Mouse (Mus musculus): ENCODE data around the gene Wfdc5.
A peak's percentile ranks its signal among the peaks of the same experiment; 100 is the strongest.

Wfdc5 gene

DNA sequence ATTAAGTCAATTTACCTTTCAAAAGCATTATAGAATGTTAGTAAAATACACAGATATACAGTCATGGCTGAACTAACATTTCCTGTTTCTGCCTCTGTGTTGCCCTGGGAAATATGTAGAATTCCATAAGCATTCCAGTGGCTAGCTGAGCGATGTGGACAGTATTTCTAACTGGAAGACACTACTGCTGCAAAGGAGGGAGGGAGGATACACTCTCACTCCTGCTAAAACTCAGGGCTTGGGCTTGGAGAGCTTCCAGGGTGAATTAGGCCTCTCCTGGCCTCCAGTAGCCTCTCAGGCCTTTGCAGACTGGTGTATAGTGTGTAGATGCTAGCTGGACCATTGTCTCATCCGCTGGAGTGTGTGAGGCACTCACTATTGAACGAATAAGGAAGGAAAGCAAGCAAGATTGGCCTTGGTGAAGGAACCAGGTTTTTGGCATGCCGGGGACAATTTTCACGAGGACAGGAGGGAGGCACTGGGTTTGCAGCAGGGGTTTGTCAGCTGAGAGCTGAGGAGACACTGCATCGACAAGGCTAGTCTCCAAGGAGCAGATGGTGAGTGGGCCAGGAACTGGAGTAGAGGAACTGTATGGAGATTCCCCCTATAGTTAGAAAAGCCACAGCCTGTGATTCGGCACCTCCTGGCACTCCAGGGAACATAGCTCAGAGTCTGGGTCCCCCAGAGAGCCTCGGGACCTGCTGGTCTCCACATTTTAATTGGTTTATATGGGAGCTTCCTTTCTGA lies 7.7 kb downstream of the Wfdc5 start:
- DNase-seq (ENCODE audit: low spot score) = no peak

DNA sequence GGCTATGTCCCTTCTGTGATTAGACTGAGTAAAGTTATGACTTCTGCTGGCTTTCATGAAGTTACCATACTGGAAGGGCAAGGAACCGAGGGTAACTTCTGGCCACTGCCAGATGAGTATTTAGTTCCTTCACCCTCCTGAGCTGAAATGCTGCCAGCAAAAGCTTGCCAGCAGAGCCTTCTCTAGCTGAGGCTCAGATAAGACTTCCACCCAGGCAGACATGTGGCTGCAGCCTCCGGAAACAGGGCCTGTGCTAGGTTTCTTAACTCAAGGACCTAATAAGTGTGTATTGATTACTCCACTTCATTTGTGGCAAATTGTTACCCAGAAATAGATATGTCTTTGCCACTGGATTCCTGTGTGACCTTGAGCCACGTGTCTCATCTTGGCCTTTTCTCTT lies 9.1 kb downstream of the Wfdc5 start:
- DNase-seq (ENCODE audit: low spot score) = peak; percentile 24

DNA sequence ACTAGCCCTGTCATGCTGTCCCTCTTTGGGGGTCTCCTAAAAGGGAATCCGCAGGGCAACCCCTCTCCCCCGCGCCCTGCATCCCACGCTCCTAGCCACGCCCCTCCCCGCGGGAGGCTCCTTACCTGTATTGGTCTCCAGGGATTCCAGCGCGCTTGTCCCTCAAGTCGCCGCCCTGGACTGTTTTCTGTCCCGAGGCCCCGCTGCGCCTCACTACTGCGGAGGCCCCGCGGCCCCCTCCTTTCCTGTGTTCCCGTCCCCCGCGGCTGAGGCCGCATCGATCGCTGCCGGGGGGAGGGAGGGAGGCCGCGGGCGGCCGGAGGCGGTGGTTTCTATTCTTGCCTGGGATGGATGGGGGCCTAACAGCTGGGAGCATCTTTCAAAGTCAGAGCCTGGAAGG lies 11.6 kb downstream of the Wfdc5 start, which contains the start of gene Kcns1:
Kcns1 (minus strand) TSS at position 212 of the 400 bp plus-strand sequence.
- DNase-seq (ENCODE audit: low spot score) = no peak

DNA sequence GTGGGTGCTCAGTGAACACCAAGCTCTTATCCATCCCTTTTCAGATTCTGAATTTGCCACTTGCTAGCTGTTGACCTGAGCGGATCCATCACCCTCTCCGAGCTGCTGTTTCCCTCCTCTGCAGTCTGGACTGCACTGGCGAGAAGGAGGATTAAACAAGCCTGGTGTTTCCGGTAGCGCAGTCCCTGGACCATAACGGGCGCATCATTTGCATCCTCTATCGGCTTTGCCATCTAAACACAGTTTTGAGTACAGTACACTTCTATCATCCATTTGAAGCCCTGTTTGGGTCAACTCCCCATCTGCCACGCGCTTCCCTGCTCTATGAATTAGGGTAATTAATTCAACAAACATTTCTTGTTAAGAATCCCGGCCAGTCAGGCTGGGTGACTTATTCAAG lies 12.2 kb downstream of the Wfdc5 start:
- no peak for DNase-seq (ENCODE audit: low spot score)

DNA sequence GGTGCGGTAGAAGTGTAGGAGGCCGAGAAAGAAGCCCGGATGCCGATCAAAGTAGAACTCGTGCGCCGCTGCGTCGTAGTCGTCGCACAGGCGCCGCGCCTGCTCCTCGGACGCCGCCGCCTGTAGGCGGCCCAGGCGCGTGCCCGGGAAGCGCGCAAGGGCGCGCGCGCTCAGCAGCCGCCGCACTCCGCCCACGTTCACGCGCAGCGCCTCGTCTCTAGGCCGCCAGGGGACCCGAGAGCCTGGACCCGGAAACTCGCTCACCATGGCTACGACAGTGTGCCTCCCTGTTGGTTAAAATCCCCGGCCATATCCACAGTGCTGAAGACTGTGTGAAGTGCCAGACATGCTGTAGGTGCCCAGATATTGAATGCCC lies 14.0 kb downstream of the Wfdc5 start:
- no peak for DNase-seq (ENCODE audit: low spot score)

DNA sequence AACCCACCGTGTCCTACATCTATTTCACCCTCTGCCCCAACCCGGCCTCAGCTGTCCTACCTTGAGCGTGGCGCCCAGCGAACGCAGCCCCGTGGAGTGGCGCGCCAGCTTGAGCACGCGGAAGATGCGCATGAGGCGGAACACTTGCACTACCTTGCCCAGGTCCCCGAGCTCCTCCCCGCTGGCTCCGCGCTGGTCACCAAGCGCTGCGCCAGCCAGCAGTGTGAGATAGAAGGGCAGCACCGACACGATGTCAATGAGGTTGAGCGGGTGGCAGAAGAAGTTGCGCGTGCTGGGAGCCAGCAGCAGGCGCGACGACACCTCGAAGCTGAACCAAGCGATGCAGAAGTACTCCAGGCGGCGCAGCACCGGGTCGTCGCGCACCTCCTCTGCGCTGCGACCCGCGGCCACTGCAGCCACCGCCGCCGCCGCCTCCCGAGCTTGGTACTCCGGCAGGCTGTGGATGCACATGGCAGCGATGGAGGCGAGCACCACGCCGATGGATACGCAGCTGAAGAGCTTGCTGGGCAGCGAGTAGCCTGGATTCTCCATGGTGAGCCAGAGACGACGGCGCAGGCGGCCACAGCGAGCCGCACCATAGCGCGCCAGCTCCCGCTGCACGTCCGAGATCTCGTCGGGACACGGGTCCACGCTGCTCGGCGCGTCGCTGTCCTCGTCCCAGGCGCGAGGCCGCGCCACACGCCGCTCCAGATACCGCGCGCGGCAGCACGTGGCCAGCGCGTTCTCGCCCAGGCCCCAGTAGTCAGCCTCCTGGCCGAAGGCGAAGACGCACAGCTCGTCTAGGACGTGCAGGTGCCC lies 14.6 kb downstream of the Wfdc5 start:
- DNase-seq (ENCODE audit: low spot score) = no peak

DNA sequence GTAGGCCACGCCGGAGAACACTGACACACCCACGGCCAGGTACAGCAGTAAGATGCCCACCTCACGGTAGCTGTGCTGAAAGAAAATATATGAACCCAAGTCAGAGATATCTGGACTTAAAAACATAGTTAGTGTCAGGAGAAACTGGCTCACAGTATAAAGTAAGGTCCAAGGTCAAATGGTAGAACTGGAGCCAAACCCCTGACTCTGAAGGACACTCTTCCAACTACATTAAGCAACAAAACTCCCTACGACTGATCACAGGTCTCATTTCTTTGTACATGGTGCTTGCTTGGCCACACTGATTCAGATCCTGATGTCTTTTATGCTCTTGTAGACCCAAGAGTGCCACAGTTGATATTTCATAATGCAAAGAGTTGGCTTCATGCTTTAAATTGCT lies 17.6 kb downstream of the Wfdc5 start:
- no peak for DNase-seq (ENCODE audit: low spot score)

DNA sequence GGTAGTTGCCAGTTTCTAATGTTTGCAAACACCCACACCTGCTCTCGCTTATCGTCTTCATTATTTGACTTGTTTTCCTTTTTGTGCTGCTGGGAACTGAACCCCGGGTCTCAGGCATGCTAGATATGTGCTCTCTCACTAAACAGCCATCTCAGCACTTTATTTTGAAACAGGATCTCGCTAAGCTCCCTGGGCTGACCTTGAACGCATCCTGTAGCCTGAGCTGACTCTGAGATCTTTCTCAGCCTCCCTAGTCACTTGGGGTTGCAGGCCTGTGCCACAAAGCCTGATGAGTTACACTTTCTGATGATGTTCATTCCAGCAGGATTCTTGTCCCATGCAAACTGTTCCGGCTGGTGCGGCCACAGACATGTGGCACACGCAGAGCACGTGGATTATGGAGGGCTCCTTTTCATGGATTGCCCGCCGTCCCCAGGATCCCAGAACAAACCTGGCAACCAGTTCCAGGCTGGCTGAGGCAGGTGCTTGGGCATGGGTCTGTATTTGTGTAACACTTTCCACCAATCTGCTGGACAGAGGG lies 21.0 kb downstream of the Wfdc5 start:
- DNase-seq (ENCODE audit: low spot score) = no peak

DNA sequence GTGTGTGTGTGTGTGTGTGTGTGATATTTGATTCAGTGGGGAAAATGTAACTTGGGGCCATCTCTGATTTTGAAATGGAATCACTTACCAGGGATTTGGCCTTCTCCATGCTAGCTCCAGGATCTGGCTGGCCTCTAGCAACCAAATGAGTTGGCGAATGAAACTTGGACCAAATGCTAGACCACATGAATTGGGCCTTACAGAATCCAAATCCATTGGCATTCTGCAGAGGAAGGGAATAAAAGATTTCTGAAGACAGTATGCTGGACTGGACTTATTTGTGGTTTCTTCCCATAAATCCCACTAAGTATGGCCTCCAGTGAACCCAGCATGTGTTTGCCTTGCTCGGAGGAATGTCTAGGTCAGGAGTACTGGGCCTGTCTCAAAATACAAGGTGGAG lies 23.7 kb downstream of the Wfdc5 start:
- peak; percentile 37 for DNase-seq (ENCODE audit: low spot score)

DNA sequence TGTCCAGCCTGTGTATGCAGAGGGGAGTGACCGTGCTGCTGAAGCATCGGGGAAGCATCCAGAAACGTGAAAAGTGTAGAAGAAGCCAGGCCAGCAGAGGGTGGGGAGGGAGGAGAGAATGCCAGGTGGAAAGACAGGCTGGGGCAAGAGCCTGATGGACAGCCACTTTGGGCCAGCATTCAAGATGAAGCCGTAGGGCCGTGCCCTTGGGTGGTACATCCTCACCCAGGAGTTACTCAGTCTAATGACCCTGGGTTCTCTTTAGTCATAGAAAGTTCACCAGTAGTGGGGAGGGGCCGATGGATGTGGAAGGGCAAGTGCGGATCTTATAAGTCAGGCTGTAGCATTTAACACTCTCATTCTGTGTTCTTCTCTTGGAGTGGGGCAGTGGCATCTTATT lies 26.4 kb downstream of the Wfdc5 start:
- DNase-seq (ENCODE audit: low spot score) = no peak

DNA sequence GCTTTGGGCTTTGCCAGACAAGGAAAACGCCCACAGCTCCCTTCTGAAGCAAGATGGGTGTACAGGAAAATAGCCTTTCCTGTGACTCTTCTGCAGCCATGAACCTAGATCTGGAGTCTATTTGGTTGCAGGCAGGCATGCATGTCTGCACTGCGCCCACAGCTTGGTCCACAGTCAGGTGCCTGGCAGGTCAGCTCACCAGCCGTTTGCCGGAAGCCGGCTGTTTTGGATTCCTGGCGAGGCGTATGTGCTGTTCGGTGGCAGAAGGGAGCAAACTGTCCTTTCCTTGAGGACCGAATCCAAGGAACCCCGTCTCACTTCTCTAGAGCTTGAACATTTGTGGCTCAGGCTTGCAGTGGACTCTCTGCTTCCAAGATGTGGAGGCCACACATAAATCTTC lies 28.5 kb downstream of the Wfdc5 start:
- DNase-seq (ENCODE audit: low spot score) = no peak

DNA sequence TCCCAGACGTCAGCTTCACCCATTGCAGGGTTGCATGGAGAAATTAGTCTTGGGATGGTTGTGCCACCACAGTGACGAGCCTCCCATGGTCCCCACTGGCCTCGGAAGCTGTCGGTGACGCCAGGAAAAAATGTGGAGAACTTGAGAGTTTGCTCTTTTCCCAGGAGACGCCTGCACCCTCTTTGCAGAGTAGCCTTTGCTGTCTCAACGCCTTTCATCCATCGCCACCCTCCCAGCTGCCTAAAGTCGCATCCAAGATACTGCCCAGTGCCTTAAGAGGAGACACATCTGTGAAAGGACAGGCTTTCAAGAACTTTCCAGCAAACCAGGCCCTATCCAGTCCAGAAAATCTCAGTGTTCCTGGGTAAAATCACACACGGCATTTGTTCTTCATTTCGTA lies 30.2 kb downstream of the Wfdc5 start:
- no peak for DNase-seq (ENCODE audit: low spot score)

DNA sequence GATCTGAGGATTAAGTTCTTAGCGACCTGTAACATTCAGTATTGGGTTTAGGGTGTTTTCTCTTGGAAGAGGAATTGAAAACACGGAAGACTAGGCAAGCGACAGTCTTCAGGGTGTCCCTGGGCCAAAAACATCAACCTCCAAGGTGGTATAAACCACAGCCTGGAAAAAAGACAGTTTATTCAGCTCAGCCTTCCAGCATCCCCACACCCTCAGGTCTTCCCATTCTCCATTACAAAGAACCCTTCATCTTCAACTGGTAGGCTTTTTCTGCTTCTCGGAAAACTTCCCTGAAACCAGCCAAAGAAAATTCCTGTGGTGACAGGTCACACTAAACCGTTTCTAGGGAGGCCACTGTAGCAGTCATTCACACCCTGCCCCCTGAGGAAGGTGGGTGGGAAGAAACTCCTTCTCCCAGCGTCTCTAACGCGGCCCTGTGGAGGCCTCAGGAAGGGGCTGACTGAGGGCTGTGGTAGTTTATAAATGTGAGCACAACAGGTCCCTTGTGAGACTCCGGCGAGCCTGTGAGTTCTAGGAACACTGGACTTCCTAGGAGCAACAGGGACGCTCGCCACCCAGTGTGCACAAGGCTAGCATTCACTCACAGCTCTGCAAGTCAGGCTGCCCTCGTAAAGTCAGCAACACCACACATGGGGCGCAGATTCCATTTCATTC lies 32.3 kb downstream of the Wfdc5 start:
- no peak for DNase-seq (ENCODE audit: low spot score)

DNA sequence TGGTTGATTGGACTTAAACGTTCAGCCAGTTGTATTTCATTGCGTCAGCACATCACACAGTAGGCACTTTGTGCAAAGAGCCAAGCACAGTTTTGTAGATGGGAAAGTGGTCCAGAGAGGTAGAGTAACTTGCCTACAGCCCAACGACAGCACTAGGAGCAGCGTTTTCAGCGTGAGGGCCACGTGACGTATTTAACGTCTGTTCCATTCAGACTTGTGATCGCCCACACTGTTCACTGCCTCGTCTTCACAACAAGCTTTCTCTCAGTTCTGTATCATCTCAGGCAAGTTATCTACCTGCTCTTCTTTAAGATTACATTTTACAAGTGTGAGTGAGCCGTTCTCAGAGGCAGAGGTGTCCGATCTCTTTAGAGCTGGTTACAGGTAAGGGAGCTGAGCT lies 36.0 kb downstream of the Wfdc5 start:
- DNase-seq (ENCODE audit: low spot score) = no peak

DNA sequence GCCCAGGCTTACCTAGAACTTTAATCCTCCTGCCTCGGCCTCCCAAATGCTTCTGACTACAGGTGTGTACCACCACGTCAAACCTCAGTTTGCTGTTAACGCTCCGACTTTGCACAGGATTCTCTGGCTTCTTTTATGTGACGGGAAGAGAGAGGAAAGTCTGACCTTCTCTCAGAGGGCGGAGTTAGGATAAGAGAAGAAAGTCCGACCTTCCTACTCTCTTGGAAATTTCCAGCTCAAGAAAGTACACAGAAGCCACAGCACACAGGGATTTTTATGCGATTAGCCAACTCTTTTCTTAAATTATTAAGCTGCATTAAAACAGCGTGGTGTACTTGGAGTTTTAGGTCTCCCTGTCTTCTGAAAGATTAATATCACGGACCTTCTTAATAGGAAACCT lies 38.0 kb downstream of the Wfdc5 start:
- no peak for DNase-seq (ENCODE audit: low spot score)

DNA sequence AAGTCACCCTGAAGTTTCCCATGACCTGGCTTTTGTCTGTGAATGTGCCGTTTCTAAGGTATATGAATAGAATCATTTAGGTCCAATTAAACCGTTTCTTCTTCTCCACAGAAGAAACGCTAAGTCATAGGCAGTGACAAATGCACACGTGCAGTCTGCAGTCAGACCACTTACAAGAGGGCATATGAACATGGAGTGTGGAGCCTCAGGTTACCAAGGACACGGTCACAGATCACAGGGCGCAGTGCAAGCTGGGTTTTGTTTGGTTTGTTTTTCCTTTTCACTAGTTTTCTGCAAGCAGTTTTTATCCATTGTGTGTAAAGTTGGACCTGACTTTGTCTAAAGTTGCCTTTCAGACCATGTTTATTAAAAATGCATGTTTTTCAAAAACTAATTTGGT lies 38.5 kb downstream of the Wfdc5 start:
- no peak for DNase-seq (ENCODE audit: low spot score)

DNA sequence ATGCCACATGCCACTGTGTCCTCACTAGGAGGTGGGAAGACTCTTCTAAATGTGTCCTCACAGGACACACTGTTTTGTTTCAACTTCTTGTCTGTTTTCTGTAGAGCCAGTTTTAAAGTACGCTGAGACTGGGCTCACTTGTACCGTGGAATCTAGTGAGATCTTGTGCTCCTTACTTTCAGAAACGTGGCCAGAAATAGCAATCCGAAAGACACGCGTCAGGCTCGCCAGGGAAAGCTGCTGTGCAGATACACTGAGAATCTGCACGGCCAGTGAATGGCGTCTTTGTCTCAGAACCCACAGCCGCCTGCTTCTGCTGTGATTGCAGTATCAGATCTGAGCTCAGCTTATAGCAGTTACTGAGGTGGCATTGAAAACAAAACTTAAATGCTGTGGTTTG lies 40.5 kb downstream of the Wfdc5 start:
- DNase-seq (ENCODE audit: low spot score) = no peak

DNA sequence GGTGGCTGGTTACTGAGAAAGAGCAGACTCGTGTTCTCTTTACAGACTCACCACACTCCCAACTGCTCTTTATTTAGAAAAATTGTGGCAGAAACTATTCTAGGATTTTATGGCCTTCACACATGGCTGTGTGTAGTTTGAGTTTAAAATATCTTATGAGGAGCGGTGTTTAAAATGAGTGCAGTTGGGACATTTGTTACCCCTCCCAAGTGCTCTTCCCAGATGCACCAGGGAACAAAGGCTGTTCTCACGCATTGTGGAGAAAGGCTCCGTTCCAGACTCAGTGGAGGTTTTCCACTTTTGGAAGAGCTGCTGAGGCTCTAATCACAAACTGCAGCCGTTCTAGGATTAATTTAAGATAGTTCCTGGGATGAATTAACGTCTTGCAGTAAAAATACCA lies 44.8 kb downstream of the Wfdc5 start:
- DNase-seq (ENCODE audit: low spot score) = no peak

DNA sequence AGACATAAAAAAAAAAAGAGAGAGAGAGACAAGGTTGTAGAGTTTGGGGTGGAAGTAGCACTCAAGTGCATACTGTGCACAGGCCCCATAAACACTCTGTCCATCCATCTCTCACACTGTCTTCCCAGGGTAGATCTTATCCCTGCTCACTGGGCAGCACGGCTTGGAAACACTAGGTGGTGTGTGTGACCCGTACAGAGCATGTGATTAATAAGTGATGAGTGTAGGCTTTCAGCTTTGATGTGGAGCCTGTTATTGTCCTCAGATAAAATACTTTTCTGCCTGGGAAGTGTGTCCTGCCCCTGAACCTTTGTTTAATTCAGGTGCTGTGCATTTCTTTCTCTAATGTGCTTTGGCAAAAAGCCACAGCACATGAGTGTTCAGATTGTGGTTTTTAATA lies 46.1 kb downstream of the Wfdc5 start:
- no peak for DNase-seq (ENCODE audit: low spot score)

DNA sequence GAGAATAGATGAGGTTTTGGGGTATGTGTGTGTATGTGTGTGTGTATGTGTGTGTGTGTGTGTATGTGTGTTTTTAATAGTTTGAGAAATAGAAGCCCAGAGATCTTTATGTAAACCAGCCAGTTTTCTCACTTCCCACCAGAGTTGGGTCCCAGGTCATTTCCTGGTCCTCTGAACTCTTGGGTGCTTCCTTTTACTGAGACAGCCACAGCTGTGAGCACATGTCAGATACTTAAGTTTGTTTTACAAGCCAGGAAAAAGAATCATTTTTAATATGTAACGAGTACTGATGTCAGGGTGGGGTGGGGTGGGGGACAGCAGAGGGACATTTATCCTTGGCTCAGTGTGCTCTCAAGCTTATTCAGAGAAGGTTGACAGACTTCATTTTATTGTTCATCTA lies 47.2 kb downstream of the Wfdc5 start:
- no peak for DNase-seq (ENCODE audit: low spot score)

DNA sequence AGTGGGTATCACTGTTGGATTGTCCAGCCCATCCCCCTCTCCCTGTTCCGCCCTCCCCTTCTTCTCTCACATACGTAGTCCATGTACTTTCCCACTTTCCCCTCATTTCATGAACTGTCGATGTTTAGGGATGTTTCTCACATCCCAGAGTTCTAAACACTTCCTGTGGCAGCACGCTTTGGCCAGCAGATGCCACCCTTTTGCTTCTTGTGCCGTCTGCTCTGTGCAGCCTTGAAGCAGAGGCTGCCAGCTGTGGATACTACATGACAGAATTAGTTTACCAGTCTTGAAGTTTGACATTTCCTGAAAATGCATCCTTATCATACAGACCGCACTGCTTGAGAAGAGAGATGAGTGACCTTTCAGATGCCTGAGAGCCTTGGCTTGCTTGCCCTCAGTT lies 48.0 kb downstream of the Wfdc5 start:
- DNase-seq (ENCODE audit: low spot score) = peak; percentile 62

DNA sequence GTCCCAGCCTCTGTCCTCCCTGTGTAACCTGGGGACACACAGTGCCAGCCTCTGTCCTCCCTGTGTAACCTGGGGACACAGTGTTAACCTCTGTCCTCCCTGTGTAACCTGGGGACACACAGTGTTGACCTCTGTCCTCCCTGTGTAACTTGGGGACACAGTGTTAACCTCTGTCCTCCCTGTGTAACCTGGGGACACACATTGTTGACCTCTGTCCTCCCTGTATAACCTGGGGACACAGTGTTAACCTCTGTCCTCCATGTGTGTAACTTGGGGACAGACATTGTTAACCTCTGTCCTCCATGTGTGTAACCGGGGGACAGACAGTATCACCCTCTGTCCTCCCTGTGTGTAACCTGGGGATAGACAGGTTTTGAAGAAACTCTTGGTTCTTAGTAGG lies 51.0 kb downstream of the Wfdc5 start:
- no peak for DNase-seq (ENCODE audit: low spot score)
